Mouse (Mus musculus) forebrain, postnatal 0 days (tissue): Measurements from ENCODE around the gene Nat9. TPM values are rescaled to one million over a fixed set of nuclear protein-coding genes. Genes with fewer than 3 reads are reported as not detected.

Experiments
- ATAC-seq: fragments of 200-750 bp; cut with Nextera tagmentation; 2 replicates; pipeline ENCODE4 v1.8.0; 2017; ENCODE audit warnings: mild to moderate bottlenecking, moderate library complexity
- DNase-seq: peaks from one replicate; pipeline ENCODE4 v3.0.0-alpha.2; 2015
- H3K27ac ChIP-seq: fragments of 300-500 bp; sonication (generic); 2 replicates; pipeline ENCODE4 v1.5.1; 2014; ENCODE audit warnings: low read depth, mild to moderate bottlenecking, antibody characterized with exemption, low read length, moderate library complexity, mixed read lengths
- H3K27me3 ChIP-seq: fragments of 300-500 bp; sonication (generic); 2 replicates; pipeline ENCODE4 v1.6.1; 2014; ENCODE audit warnings: mild to moderate bottlenecking, low read length, mixed read lengths; ENCODE audit not compliant: insufficient read depth
- H3K36me3 ChIP-seq: fragments of 300-500 bp; sonication (generic); 2 replicates; pipeline ENCODE4 v1.6.1; 2014; ENCODE audit warnings: mild to moderate bottlenecking, moderate library complexity; ENCODE audit not compliant: insufficient read depth
- H3K4me1 ChIP-seq: fragments of 300-500 bp; sonication (generic); 2 replicates; pipeline ENCODE4 v1.6.1; 2014; ENCODE audit warnings: antibody characterized with exemption; ENCODE audit not compliant: insufficient read depth
- H3K4me2 ChIP-seq: fragments of 300-500 bp; sonication (generic); 2 replicates; pipeline ENCODE4 v1.6.1; 2014; ENCODE audit warnings: low read depth, mild to moderate bottlenecking, moderate library complexity
- H3K4me3 ChIP-seq: fragments of 300-500 bp; sonication (generic); 2 replicates; pipeline ENCODE4 v1.5.1; 2014; ENCODE audit warnings: low read depth, low read length, mixed read lengths
- H3K9ac ChIP-seq: fragments of 300-500 bp; sonication (generic); 2 replicates; pipeline ENCODE4 v1.6.1; 2014; ENCODE audit warnings: mild to moderate bottlenecking
- H3K9me3 ChIP-seq: fragments of 300-500 bp; sonication (generic); 2 replicates; pipeline ENCODE4 v1.6.1; 2016; ENCODE audit warnings: low read length
- CTCF ChIP-seq: sonication (generic); IDR thresholded peaks from 2 replicates; pipeline ENCODE4 v1.5.1; 2016; ENCODE audit warnings: antibody characterized with exemption, control low read depth, low read depth
- WGBS: fragments of 180-500 bp; shearing (Covaris S2); extraction: QIAGEN DNeasy Blood & Tissue Kit; methylation state at CpG from one replicate; pipeline ENCODE4 v1.1.7; 2014; 5-methylcytosine and 5-hydroxymethylcytosine counted together
- polyA plus RNA-seq: library from polyadenylated mRNA; unstranded; fragments of >200 nt; fragmentation: Nextera tagmentation; extraction: Ambion mirVana; gene quantifications from 2 replicates; pipeline ENCODE4 v1.2.1, GENCODE M21; 2015
- total RNA-seq: library from RNA; depleted of rRNA; stranded (reverse); fragments of >200 nt; gene quantifications from 2 replicates; pipeline ENCODE4 v1.2.3, GENCODE M21; 2014

Gene Nat9
- total and polyA plus RNA-seq, 2 experiments from 2014 or later: 18.6 to 19.2 TPM

- Histone ChIP-seq H3K36me3 (peaks cover 7% of the 10 kb centered on the region), H3K27me3 (no peaks in the 10 kb centered on the region), H3K4me3 (no peak overlapping the region), H3K9ac (no peak overlapping the region), H3K9me3 (no peaks in the 10 kb centered on the region), H3K27ac (no peak overlapping the region), H3K4me1 (no peaks in the 10 kb centered on the region), H3K4me2 (no peak overlapping the region)
- ATAC-seq (no peak), DNase-seq (no peak)
- TF ChIP-seq CTCF: no peak
- WGBS: 93% methylated on average over 6 of the region's 6 CpGs
These were observed 1.6 kb upstream of the Nat9 start for GRCm38 (mm10) chr11:115189304-115189703.

GRCm38 (mm10) chr11:115188539-115189231 lies 1.0 kb upstream of the Nat9 start:
- DNase-seq (no peak), ATAC-seq (no peak)
- no peak for TF ChIP-seq CTCF
- no peak overlapping the region for H3K9ac ChIP-seq
- no peak overlapping the region for H3K4me2 ChIP-seq
- no peaks in the 10 kb centered on the region for H3K27me3 ChIP-seq
- no peaks in the 10 kb centered on the region for H3K9me3 ChIP-seq
- H3K4me3 ChIP-seq: no peak overlapping the region
- peaks cover 7% of the 10 kb centered on the region for H3K36me3 ChIP-seq
- H3K27ac ChIP-seq: no peak overlapping the region
- 89% methylated on average over 13 of the region's 13 CpGs for WGBS
- H3K4me1 ChIP-seq: no peaks in the 10 kb centered on the region

GRCm38 (mm10) chr11:115187224-115187639 lies 427 bp downstream of the Nat9 start, which contains the start of gene Tmem104:
TSS of gene Tmem104 (plus strand) at chr11:115187487.
- peak; percentile 52 for TF ChIP-seq CTCF
- peak within 1 kb of the TSS; percentile 62 for H3K4me3 ChIP-seq
- no peaks in the 10 kb centered on the region for H3K27me3 ChIP-seq
- H3K27ac ChIP-seq: peak within 1 kb of the TSS; percentile 63
- peaks cover 7% of the 10 kb centered on the region for H3K36me3 ChIP-seq
- DNase-seq (peak; percentile 99), ATAC-seq (peak; percentile 99)
- H3K4me1 ChIP-seq: no peaks in the 10 kb centered on the region
- peak within 1 kb of the TSS; percentile 62 for H3K4me2 ChIP-seq
- WGBS: under 1% methylated on average over 39 of the region's 39 CpGs
- no peaks in the 10 kb centered on the region for H3K9me3 ChIP-seq
- H3K9ac ChIP-seq: peak within 1 kb of the TSS; percentile 68

GRCm38 (mm10) chr11:115184973-115185372 lies 2.7 kb downstream of the Nat9 start:
- Histone ChIP-seq H3K4me1 (no peaks in the 10 kb centered on the region), H3K36me3 (no peaks in the 10 kb centered on the region; the same call in 1 of the 2 replicates), H3K9ac (no peak overlapping the region), H3K4me2 (no peak overlapping the region), H3K27me3 (no peaks in the 10 kb centered on the region), H3K4me3 (no peak overlapping the region), H3K27ac (no peak overlapping the region), H3K9me3 (no peaks in the 10 kb centered on the region)
- DNase-seq (no peak), ATAC-seq (no peak)
- WGBS: 33% methylated on average over 4 of the region's 4 CpGs
- TF ChIP-seq CTCF: no peak

GRCm38 (mm10) chr11:115181913-115182638 lies 5.6 kb downstream of the Nat9 start:
- WGBS: 20% methylated on average over 12 of the region's 12 CpGs
- H3K36me3 ChIP-seq: no peaks in the 10 kb centered on the region; the same call in 1 of the 2 replicates
- peak; percentile 83 for DNase-seq
- H3K4me2 ChIP-seq: no peak overlapping the region
- peak; percentile 92 for TF ChIP-seq CTCF
- no peak for ATAC-seq
- H3K4me3 ChIP-seq: no peak overlapping the region
- no peaks in the 10 kb centered on the region for H3K9me3 ChIP-seq
- no peak overlapping the region for H3K9ac ChIP-seq
- H3K4me1 ChIP-seq: 0 out of 2 replicates have a peak, but pooled peaks cover 4% of the 10 kb centered on the region
- H3K27ac ChIP-seq: no peak overlapping the region
- H3K27me3 ChIP-seq: no peaks in the 10 kb centered on the region

- DNase-seq (no peak), ATAC-seq (no peak)
- peak overlapping the region; percentile 45; the same call in 1 of the 2 replicates for H3K27ac ChIP-seq
- no peak for TF ChIP-seq CTCF
- H3K9me3 ChIP-seq: no peaks in the 10 kb centered on the region
- H3K4me2 ChIP-seq: no peak overlapping the region
- no peaks in the 10 kb centered on the region for H3K27me3 ChIP-seq
- no peak overlapping the region for H3K9ac ChIP-seq
- WGBS: 63% methylated on average over 6 of the region's 6 CpGs
- 0 out of 2 replicates have a peak, but pooled peaks cover 6% of the 10 kb centered on the region for H3K4me1 ChIP-seq
- H3K4me3 ChIP-seq: no peak overlapping the region
- H3K36me3 ChIP-seq: no peaks in the 10 kb centered on the region; the same call in 1 of the 2 replicates
These were observed 7.8 kb downstream of the Nat9 start for GRCm38 (mm10) chr11:115179881-115180280.

- Histone ChIP-seq H3K27me3 (no peaks in the 10 kb centered on the region), H3K4me2 (no peak overlapping the region), H3K27ac (peak overlapping the region; percentile 45; the same call in 1 of the 2 replicates), H3K9ac (no peak overlapping the region), H3K4me1 (0 out of 2 replicates have a peak, but pooled peaks cover 7% of the 10 kb centered on the region), H3K9me3 (no peaks in the 10 kb centered on the region), H3K36me3 (no peaks in the 10 kb centered on the region; the same call in 1 of the 2 replicates), H3K4me3 (no peak overlapping the region)
- WGBS: 42% methylated on average over 6 of the region's 6 CpGs
- ATAC-seq: peak; percentile 85
- peak; percentile 74 for DNase-seq
- no peak for TF ChIP-seq CTCF
These were observed 8.5 kb downstream of the Nat9 start for GRCm38 (mm10) chr11:115179191-115179590.
